Mouse (Mus musculus) CH12.LX (cell line): Measurements from ENCODE around the gene Smug1. TPM values are rescaled to one million over a fixed set of nuclear protein-coding genes. Genes with fewer than 3 reads are reported as not detected.

Experiments used
- DNase-seq: peaks from one replicate; pipeline ENCODE4 v3.0.0-alpha.2; 2013; ENCODE audit errors: extremely low read depth
- H3K27ac ChIP-seq: 2 replicates; pipeline ENCODE4 v1.5.1; 2012; ENCODE audit warnings: low read depth, mild to moderate bottlenecking, control low read depth, moderate library complexity; ENCODE audit not compliant: insufficient read depth
- H3K27me3 ChIP-seq: replicated peaks from 2 replicates; pipeline ENCODE3; 2012; ENCODE audit warnings: inconsistent platforms
- H3K36me3 ChIP-seq, 2 experiments: replicated peaks in 1 of 2; 2 replicates each; pipeline versions ENCODE3 to v1.6.1; 2012; ENCODE audit warnings: inconsistent platforms in 1 of 2, low read length in 1 of 2, mild to moderate bottlenecking in 1 of 2, mixed read lengths in 1 of 2, moderate library complexity in 1 of 2; ENCODE audit not compliant: control insufficient read depth in 1 of 2, insufficient read depth in 1 of 2
- H3K4me1 ChIP-seq, 2 experiments: 2 replicates each; pipeline ENCODE4 v1.6.1; 2012; ENCODE audit warnings: inconsistent platforms in 1 of 2, moderate library complexity in 1 of 2; ENCODE audit not compliant: insufficient read depth in 2 of 2, control insufficient read depth in 1 of 2
- H3K4me2 ChIP-seq: 2 replicates; pipeline ENCODE4 v1.6.1; 2012; ENCODE audit warnings: low read depth, mild to moderate bottlenecking, control low read depth; ENCODE audit not compliant: poor library complexity, insufficient read depth, severe bottlenecking
- H3K4me3 ChIP-seq, 3 experiments: fragments of 150-350 bp in 1 of 3; sonication (generic) in 1 of 3; replicated peaks in 1 of 3; 2 replicates each; pipeline versions ENCODE3 to v1.5.1; 2011 to 2012; ENCODE audit warnings: low read depth in 2 of 3, low read length in 2 of 3, mild to moderate bottlenecking in 2 of 3, moderate library complexity in 2 of 3, control low read depth in 1 of 3, improper control_type of control experiment in 1 of 3, inconsistent platforms in 1 of 3, mixed read lengths in 1 of 3; ENCODE audit not compliant: poor library complexity in 1 of 3
- H3K79me2 ChIP-seq: replicated peaks from 2 replicates; pipeline ENCODE4 v1.6.1; 2012; ENCODE audit warnings: mild to moderate bottlenecking, moderate library complexity; ENCODE audit not compliant: control insufficient read depth, poor library complexity, insufficient read depth, severe bottlenecking; ENCODE audit errors: extremely low read depth
- H3K9ac ChIP-seq: 2 replicates; pipeline ENCODE4 v1.6.1; 2012; ENCODE audit warnings: low read depth, mild to moderate bottlenecking, control low read depth, moderate library complexity; ENCODE audit not compliant: insufficient read depth
- H3K9me3 ChIP-seq: replicated peaks from 2 replicates; pipeline ENCODE3; 2012; ENCODE audit warnings: low read length, inconsistent platforms, mixed read lengths
- BHLHE40 ChIP-seq: IDR thresholded peaks from 2 replicates; pipeline ENCODE4 v1.6.1; 2011; ENCODE audit warnings: mild to moderate bottlenecking, low read depth, low read length, improper control_type of control experiment
- CHD2 ChIP-seq: IDR thresholded peaks from 2 replicates; pipeline ENCODE4 v1.6.1; 2011; ENCODE audit warnings: low read length, improper control_type of control experiment
- CTCF ChIP-seq, 2 experiments: IDR thresholded peaks in 1 of 2; conservative IDR thresholded peaks in 1 of 2; 2 replicates each; pipeline ENCODE4 v1.5.1; 2011 to 2012; ENCODE audit warnings: low read depth in 2 of 2, low read length in 2 of 2, improper control_type of control experiment in 1 of 2, inconsistent platforms in 1 of 2, mild to moderate bottlenecking in 1 of 2, moderate library complexity in 1 of 2
- ELF1 ChIP-seq: IDR thresholded peaks from 2 replicates; pipeline ENCODE4 v1.6.1; 2014; ENCODE audit warnings: low read depth, mild to moderate bottlenecking, inconsistent platforms, low read length, improper control_type of control experiment
- EP300 ChIP-seq: IDR thresholded peaks from 2 replicates; pipeline ENCODE4 v1.6.1; 2011; ENCODE audit warnings: low read length, improper control_type of control experiment
- ETS1 ChIP-seq: conservative IDR thresholded peaks from 2 replicates; pipeline ENCODE4 v1.6.1; 2012; ENCODE audit warnings: low read depth, mild to moderate bottlenecking, inconsistent platforms, low read length, improper control_type of control experiment, moderate library complexity
- JUN ChIP-seq: IDR thresholded peaks from 2 replicates; pipeline ENCODE4 v1.6.1; 2011; ENCODE audit warnings: low read depth, mild to moderate bottlenecking, low read length, improper control_type of control experiment, moderate library complexity; ENCODE audit not compliant: insufficient read depth
- JUND ChIP-seq: conservative IDR thresholded peaks from 2 replicates; pipeline ENCODE4 v1.6.1; 2011; ENCODE audit warnings: low read depth, low read length, improper control_type of control experiment
- MAFK ChIP-seq: IDR thresholded peaks from 2 replicates; pipeline ENCODE4 v1.6.1; 2011; ENCODE audit warnings: low read length, improper control_type of control experiment; ENCODE audit not compliant: insufficient replicate concordance
- MAX ChIP-seq: IDR thresholded peaks from 2 replicates; pipeline ENCODE4 v1.6.1; 2011; ENCODE audit warnings: low read length, improper control_type of control experiment
- MAZ ChIP-seq: IDR thresholded peaks from 2 replicates; pipeline ENCODE4 v1.6.1; 2012; ENCODE audit warnings: low read depth, mild to moderate bottlenecking, inconsistent platforms, low read length, improper control_type of control experiment, moderate library complexity
- MEF2A ChIP-seq: IDR thresholded peaks from 2 replicates; pipeline ENCODE4 v1.6.1; 2014; ENCODE audit warnings: low read depth, mild to moderate bottlenecking, inconsistent platforms, low read length, improper control_type of control experiment, borderline replicate concordance
- MXI1 ChIP-seq: IDR thresholded peaks from 2 replicates; pipeline ENCODE4 v1.6.1; 2011; ENCODE audit warnings: mild to moderate bottlenecking, low read depth, low read length, improper control_type of control experiment
- NELFE ChIP-seq: IDR thresholded peaks from 2 replicates; pipeline ENCODE4 v1.6.1; 2011; ENCODE audit warnings: low read depth, low read length, improper control_type of control experiment
- NRF1 ChIP-seq: IDR thresholded peaks from 2 replicates; pipeline ENCODE4 v1.6.1; 2014; ENCODE audit warnings: low read depth, mild to moderate bottlenecking, inconsistent platforms, low read length, improper control_type of control experiment, moderate library complexity
- PAX5 ChIP-seq: IDR thresholded peaks from 2 replicates; pipeline ENCODE4 v1.6.1; 2012; ENCODE audit warnings: low read length, inconsistent platforms, mixed read lengths
- POLR2AphosphoS2 ChIP-seq: IDR thresholded peaks from 2 replicates; pipeline ENCODE4 v1.6.1; 2011; ENCODE audit warnings: low read depth, low read length, improper control_type of control experiment
- RAD21 ChIP-seq: IDR thresholded peaks from 2 replicates; pipeline ENCODE4 v1.6.1; 2011; ENCODE audit warnings: low read depth, mild to moderate bottlenecking, low read length, improper control_type of control experiment, moderate library complexity
- SMC3 ChIP-seq: IDR thresholded peaks from 2 replicates; pipeline ENCODE4 v1.6.1; 2011; ENCODE audit warnings: low read depth, low read length, improper control_type of control experiment
- TBP ChIP-seq: conservative IDR thresholded peaks from 2 replicates; pipeline ENCODE4 v1.6.1; 2011; ENCODE audit warnings: low read depth, low read length, improper control_type of control experiment
- UBTF ChIP-seq: IDR thresholded peaks from 2 replicates; pipeline ENCODE4 v1.6.1; 2012; ENCODE audit warnings: low read depth, mild to moderate bottlenecking, inconsistent platforms, low read length, improper control_type of control experiment, moderate library complexity
- USF1 ChIP-seq: IDR thresholded peaks from 2 replicates; pipeline ENCODE4 v1.6.1; 2014; ENCODE audit warnings: low read depth, mild to moderate bottlenecking, inconsistent platforms, low read length, improper control_type of control experiment
- USF2 ChIP-seq: conservative IDR thresholded peaks from 2 replicates; pipeline ENCODE4 v1.6.1; 2011; ENCODE audit warnings: low read depth, low read length, improper control_type of control experiment
- ZMIZ1 ChIP-seq: IDR thresholded peaks from 2 replicates; pipeline ENCODE4 v1.6.1; 2012; ENCODE audit warnings: low read depth, mild to moderate bottlenecking, inconsistent platforms, low read length, improper control_type of control experiment
- dilution Hi-C: fragments of 300-500 bp; cut with MboI; formaldehyde crosslinking; loops from 2 replicates; pipeline ENCODE4 v1.14.3; 2020; ENCODE audit warnings: low sequenced_read_pairs; ENCODE audit not compliant: extremely low pct_unique_long_range_greater_than_20kb, extremely low pct_ligation_motif_present
- in situ Hi-C: fragments of 300-500 bp; cut with MboI; formaldehyde crosslinking; loops from 3 replicates; pipeline ENCODE4 v1.14.3; 2019; ENCODE audit warnings: low sequenced_read_pairs, low pct_ligation_motif_present, low pct_unique_long_range_greater_than_20kb, mixed read lengths
- polyA plus RNA-seq: library from polyadenylated mRNA; unstranded; fragments of >175 nt; gene quantifications from 2 replicates; pipeline ENCODE4 v1.2.1, GENCODE M21; 2012; ENCODE audit warnings: low read depth; ENCODE audit not compliant: insufficient read length
- total RNA-seq, 2 experiments: library from RNA; depleted of rRNA; stranded (reverse); fragments of 300-350 nt in 1 of 2; fragments of >200 nt in 1 of 2; gene quantifications; 2 replicates each; pipeline ENCODE4 v1.2.3; 2012 to 2014

The Smug1 gene
- total and polyA plus RNA-seq, 3 experiments = 6.1 to 9.8 (median 7.8) TPM

DNA sequence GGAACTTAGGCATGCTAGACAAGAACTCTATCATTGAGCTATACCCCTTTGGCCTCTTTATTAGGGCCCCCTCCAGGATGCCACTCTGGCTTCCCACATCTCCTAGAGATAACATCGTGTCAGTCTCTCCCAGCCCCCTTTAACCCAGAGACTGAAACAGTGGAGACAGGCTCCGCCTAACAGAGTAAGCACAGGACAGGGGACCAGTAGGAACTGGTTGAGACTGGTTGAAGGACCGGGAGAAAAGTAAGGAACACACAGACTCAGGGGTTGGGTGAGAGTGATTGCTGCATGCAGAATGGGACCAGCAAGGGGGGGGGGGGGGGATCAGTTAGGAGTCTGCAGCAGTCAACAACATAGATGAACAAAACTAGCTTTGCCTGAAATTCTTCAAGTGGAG is 22.7 kb downstream of the Smug1 start:
- H3K4me2 ChIP-seq = no peak overlapping the region
- no peaks in the 10 kb centered on the region for H3K79me2 ChIP-seq
- TF ChIP-seq ELF1 (no peak), MAX (no peak), MEF2A (no peak), NELFE (no peak), JUND (no peak), ETS1 (no peak), TBP (no peak)
- peaks cover 7 to 13% of the 10 kb centered on the region in 2 experiments for H3K4me1 ChIP-seq
- DNase-seq = no peak
- H3K4me3 ChIP-seq = no peak overlapping the region
- H3K9ac ChIP-seq = no peak overlapping the region
- no peak overlapping the region for H3K27ac ChIP-seq
- no peaks in the 10 kb centered on the region for H3K27me3 ChIP-seq
- dilution Hi-C loops (no loop called here), in situ Hi-C loops (no loop called here)
- no peaks in the 10 kb centered on the region for H3K36me3 ChIP-seq
- H3K9me3 ChIP-seq = no peaks in the 10 kb centered on the region

DNA sequence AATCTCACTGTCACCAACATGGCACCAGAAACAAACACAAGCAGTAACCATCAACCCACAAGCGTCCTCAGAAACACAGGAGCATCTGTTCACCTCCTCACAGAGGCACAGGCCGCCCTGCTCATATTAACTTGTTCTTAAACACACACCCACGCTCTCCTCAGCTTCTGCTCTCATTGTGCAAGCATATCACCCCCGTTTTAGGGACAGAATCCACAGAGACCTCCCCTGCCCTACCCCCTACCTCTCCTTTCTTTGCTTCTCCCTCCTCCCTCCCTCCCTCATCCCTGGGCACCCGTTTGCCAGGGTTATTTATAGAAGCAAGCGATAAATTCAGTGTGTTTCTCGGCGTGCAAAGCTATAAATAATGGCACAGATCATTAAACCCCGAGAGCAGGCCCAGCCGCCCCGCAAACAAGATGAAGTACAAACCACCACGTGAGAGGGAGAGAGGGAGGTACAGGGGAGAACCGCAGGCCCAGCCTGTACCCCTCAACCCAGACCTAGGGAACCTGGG is 31.4 kb downstream of the Smug1 start:
- no peak for DNase-seq
- H3K27ac ChIP-seq = no peak overlapping the region
- no peaks in the 10 kb centered on the region for H3K79me2 ChIP-seq
- H3K4me3 ChIP-seq = no peak overlapping the region
- no peaks in the 10 kb centered on the region for H3K27me3 ChIP-seq
- H3K9ac ChIP-seq = no peak overlapping the region
- in situ Hi-C loops (no loop called here), dilution Hi-C loops (no loop called here)
- no peak overlapping the region for H3K4me2 ChIP-seq
- peaks cover 35 to 85% of the 10 kb centered on the region in 2 experiments for H3K4me1 ChIP-seq
- H3K9me3 ChIP-seq = peaks cover 2% of the 10 kb centered on the region
- no peaks in the 10 kb centered on the region for H3K36me3 ChIP-seq
- TF ChIP-seq USF1 = no peak
- TF ChIP-seq BHLHE40 = no peak
- TF ChIP-seq PAX5 = no peak
- TF ChIP-seq RAD21 = no peak

- Histone ChIP-seq H3K4me2 (peak overlapping the region; percentile 55), H3K27me3 (no peaks in the 10 kb centered on the region), H3K79me2 (no peaks in the 10 kb centered on the region), H3K9ac (no peak overlapping the region), H3K4me1 (peaks cover 31 to 82% of the 10 kb centered on the region in 2 experiments), H3K4me3 (peak overlapping the region in 1 of 3 experiments; percentile 3), H3K9me3 (peaks cover 3% of the 10 kb centered on the region), H3K27ac (peak overlapping the region; percentile 19; the same call in 1 of the 2 replicates), H3K36me3 (no peaks in the 10 kb centered on the region)
- dilution Hi-C loops (no loop called here), in situ Hi-C loops (no loop called here)
- DNase-seq = peak; percentile 89
- peak; percentile 83 for TF ChIP-seq ETS1
- TF ChIP-seq MAFK = no peak
- TF ChIP-seq JUN = no peak
- no peak for TF ChIP-seq CTCF (conservative IDR thresholded peaks at IDR 0.05 in 1 of 2, IDR thresholded peaks at IDR 0.05 in 1 of 2; ENCODE audit: low read depth in 2 of 2, low read length in 2 of 2)
- no peak for TF ChIP-seq PAX5
- TF ChIP-seq MAZ = peak; percentile 56; the same call in 1 of the 2 replicates
- TF ChIP-seq MAX = no peak
- TF ChIP-seq NRF1 = no peak
- TF ChIP-seq BHLHE40 = peak; percentile 23; the same call in 1 of the 2 replicates
- TF ChIP-seq EP300 = peak; percentile 78
- no peak for TF ChIP-seq POLR2AphosphoS2
- TF ChIP-seq USF2 = no peak
- TF ChIP-seq ZMIZ1 = no peak
- TF ChIP-seq CHD2 = peak; percentile 29; the same call in 1 of the 2 replicates
- no peak for TF ChIP-seq SMC3
- TF ChIP-seq ELF1 = peak; percentile 70
- no peak for TF ChIP-seq UBTF
- TF ChIP-seq MXI1 = no peak
Measured at GRCm38 (mm10) chr15:103134277-103135086, 32.4 kb downstream of the Smug1 start.
